Mouse (Mus musculus): Measurements from ENCODE around the gene Mpv17l2.
A peak's percentile ranks its signal among the peaks of the same experiment; 100 is the strongest.

Gene Mpv17l2

GRCm38 (mm10) chr8:70766571-70767440, 6.1 kb upstream of the Mpv17l2 start:
- peak; percentile 83 for DNase-seq (ENCODE audit: low spot score)

DNA sequence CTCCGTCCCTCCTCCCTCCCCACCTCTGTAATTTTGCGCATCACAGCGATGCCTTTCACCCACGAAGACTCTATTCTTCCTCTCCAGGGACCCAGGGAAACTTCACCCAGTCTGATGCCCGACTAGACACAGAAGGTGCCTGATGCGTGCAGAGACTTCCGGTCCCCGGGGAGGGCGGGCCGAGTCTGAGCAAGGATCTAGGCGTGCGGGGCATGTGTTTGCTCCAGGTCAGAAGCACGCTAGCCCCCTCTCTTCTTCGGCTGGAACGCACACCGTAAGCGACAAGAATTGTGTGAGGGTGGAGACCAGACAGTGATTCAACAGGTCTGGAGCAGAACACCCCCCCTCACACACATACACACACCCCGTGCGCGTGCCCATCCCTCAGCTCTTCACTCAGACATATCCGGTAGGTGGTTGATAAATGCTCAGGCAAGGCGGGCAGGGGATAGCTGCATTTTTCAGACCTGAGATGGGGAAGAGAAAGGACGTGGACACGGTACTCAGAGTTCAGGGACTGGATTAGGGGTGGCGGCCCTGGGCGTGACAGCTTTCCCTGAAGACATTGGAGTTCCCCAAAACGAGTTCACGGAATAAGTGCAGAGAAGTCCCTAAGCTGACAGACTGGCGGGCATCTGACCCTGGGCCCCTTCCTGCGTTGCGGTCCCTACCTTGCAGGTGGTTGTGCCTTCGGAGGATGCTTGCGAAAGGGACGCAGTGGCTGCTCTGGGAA, 5.3 kb upstream of the Mpv17l2 start:
- DNase-seq (ENCODE audit: low spot score): peak; percentile 68

GRCm38 (mm10) chr8:70765329-70765728, 4.6 kb upstream of the Mpv17l2 start:
- DNase-seq (ENCODE audit: low spot score): no peak

DNA sequence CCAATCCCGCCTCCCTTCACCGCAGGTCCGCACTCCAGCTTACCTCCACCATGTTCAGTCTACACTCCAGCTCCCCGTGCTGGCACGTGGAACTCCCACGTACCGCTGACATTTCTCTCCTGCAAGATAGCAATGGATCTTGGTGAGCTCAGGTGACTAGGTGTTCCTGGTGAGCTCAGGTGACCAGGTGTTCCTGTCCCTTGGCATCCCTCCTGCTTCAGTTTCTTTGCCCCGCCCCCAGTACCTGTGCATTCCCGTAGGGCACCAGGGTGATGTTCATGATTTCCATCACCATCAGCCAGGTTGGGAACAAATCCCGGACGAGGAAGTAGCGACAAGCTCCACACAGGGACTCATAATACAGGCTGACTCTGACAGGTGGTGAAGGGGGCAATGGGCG, 3.9 kb upstream of the Mpv17l2 start:
- no peak for DNase-seq (ENCODE audit: low spot score)

GRCm38 (mm10) chr8:70764026-70764425, 3.3 kb upstream of the Mpv17l2 start:
- no peak for DNase-seq (ENCODE audit: low spot score)

GRCm38 (mm10) chr8:70763354-70763753, 2.6 kb upstream of the Mpv17l2 start:
- DNase-seq (ENCODE audit: low spot score): peak; percentile 83

DNA sequence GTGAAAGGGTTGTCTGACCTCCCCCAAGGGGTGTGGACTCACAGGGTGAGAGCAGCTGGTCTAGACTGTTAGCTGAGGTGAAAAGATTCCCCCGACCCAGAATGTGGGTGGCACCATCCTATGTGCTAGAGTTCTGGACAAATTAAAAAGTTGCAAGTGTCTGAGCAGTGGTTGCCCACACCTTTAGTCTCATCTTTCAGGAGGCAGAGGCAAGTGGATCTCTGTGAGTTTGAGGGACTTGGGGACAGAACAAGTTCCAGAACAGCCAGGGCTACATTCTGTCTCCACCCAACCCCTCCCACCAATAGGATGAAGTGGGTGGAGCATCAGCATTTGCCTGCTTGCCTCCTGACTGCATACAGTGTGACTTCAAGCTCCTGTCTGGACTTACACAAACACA, 1.4 kb upstream of the Mpv17l2 start:
- no peak for DNase-seq (ENCODE audit: low spot score)

DNA sequence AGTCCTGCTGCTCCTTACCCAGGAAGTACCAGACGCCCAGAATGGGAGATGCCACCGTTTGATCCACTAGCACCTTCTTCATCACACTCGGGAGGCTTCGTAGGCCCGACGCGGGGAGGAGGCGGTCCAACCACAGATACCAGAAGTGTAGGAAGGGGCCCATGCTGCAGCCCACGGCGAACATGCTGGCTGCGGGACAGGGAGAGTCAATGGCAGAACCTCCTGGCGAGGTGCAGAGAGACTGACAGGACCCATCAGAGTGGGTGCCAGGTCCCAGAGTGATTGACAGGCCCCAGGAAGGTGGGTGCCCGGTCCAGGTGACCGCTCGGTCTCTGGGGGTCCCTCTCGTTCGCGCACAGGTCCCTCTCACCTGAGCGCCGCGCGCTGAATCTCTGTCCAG, 396 bp downstream of the Mpv17l2 start:
- DNase-seq (ENCODE audit: low spot score): no peak

DNA sequence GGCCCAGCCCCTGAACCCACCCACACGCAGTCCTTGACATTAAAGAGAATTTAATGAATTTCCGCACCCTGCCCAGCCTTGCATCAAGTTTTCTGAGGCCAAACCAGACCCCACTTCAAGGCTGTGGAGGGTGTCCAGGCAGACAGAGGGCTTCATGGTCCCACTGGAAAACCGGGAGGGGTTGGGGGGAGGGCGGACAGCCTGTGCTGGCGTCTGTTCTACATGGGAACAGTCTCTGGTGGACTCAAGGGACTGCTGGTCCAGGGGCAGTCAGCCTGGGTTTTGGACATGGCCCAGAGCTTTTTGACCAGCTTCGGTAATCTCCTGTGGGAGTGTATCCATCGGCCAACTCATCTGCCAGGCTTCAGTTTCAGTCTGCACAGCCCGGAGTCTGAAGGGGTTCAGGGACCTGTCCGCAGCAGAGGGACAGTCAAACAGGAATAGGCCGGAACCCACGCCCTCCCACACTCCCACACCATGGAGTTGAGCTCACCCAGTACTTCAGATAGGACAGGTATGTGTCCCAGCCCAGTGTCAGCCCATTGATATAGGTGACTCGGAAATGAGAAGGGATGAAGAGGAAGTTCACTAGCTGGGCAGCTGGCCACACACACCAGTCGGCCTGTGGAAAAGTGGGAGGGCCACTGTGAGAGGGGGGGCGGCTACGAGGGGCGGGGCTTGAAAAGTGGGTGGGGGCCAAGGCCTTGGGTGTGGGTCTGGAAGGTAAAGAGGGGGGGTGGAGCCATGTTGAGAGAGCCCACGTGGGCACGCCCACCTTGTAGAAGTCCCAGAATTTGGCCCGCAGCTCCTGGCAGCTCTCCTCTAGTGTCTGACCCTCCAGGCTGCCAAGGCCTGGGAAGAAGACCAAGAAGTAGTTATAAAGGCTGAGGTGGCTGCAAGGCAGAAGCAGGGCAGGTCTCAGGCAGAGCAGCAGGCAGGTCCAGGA, 1.9 kb downstream of the Mpv17l2 start:
- DNase-seq (ENCODE audit: low spot score): peak; percentile 65

GRCm38 (mm10) chr8:70758308-70758615, 2.5 kb downstream of the Mpv17l2 start:
- no peak for DNase-seq (ENCODE audit: low spot score)

- peak; percentile 55 for DNase-seq (ENCODE audit: low spot score)
These were observed 3.0 kb downstream of the Mpv17l2 start for GRCm38 (mm10) chr8:70757523-70758307.

DNA sequence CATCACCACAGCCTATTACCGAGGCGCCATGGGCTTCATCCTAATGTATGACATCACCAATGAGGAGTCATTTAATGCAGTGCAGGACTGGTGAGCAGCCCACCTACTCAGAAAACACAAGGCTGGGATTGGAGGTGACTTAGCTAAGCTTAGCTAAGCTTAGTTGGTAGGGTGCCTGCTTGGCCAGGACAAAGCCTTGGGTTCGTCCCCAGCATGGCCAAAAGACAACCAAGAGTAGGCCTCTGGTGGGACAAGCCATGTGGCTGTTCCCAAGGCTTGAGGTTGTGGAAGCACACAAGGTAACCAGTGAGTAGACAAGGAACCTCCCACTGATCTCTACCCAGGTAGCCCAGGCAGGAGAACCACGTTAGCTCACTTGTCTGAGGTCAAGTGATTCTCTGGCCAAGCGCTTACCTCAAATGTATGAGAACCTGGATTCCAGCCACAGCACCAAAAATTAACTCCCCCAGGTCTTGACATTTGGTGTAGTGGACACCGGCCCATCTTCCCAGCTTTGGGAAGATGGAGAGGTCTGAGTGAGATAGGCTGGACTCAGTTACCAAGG, 4.2 kb downstream of the Mpv17l2 start:
- no peak for DNase-seq (ENCODE audit: low spot score)

- peak; percentile 48 for DNase-seq (ENCODE audit: low spot score)
These were observed 4.9 kb downstream of the Mpv17l2 start for GRCm38 (mm10) chr8:70755661-70756475.

DNA sequence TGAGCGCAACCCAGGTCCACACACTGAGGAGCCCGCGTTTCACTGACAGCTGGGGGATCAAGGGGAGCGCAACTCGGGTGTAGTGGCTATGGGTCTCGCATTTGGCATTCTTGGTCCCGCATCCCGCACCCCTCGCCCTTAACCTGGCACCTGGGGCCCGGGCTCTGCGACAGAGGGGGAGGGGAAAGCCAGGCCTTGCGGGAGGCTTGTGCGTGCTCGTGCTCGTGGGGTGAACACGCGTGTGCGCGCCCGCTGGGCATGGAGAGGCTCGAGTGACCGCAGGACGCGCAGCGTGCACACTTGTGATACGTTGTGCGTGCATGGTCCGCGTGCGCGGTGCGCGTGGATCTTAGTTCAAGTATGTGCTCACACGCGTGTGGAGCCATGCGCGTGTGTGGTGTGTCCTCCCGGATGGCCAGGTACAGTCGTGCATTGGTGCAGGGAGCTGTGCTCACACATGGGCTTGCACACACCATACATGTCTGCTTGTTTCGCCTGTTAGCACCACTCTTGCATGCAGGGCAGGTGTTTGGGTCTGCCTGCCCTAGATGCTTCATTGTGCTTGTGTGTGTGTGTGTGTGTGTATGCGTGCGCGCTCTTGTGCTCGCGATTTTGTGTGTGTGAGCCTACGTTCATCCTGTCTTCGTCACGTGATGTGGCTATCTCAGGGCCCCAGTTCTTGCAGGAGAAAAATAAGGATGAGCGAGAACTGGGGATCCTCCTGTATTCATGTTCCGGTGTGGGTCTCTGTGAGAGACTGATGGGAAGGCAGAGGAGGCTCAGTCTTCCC, 5.7 kb downstream of the Mpv17l2 start:
- peak; percentile 84 for DNase-seq (ENCODE audit: low spot score)

- peak; percentile 94 for DNase-seq (ENCODE audit: low spot score)
These were observed 6.5 kb downstream of the Mpv17l2 start, which contains the start of gene Rab3a for GRCm38 (mm10) chr8:70754043-70754870. Gene Rab3a, plus strand, starts transcription at chr8:70754679.

DNA sequence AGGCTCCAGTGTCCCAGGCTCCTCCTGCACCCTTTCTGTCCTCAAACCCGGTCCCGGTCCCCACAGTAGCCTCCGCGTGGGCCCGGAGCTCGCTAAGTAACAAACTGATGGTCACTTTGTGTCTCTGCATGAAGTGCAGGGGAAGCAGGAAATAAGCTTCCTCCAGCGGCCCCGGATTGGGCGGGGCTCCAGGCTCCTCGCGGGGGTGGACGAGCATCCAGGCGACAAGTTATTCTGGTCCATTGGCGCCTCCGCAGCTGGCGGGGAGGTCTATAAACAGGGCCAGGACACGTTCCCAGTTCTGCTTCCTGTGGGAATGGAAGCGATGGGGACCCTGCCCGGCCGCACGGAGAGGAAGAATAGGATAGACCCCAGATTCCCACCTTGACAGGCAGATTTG, 7.6 kb downstream of the Mpv17l2 start:
- DNase-seq (ENCODE audit: low spot score): peak; percentile 86

DNA sequence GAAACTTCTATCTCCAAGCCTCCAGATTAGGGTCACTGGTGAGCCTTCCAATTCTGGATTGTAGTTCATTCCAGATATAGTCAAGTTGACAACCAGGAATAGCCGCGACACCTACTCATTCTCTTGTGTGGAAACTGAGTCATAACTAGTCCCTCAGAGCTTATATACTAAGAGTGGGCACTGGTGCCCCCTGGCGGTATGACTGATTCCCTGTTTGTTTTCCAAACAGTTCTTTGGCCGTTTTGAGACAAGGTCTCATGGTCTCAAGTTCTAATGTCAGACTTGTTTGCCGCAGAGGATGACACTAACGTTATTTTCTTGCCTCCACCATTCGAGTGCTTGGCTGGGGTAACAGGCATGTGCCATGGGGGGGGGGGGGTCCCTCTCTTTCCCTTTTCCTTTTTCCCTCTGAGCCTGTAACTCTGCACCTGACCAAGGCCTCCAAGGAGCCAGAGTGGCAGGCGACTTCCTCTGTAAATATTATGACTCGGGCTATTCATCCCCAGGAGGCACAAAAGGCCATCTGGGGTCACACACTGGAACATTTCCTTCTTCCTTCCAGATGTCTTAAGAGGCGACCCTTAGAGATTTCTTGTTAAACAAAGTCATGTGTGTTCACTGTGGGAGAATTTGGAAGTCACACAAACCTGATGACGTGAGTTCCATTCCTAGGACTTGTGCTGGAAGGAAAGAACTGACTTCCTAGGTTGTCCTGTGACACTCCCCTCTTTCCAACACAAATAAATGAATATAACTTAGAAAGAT, 8.6 kb downstream of the Mpv17l2 start:
- peak; percentile 86 for DNase-seq (ENCODE audit: low spot score)

All from testis, postnatal 10 days (tissue).